Mouse (Mus musculus) liver (tissue): Measurements from ENCODE around the gene Dnajc7.

ENCODE experiments used
- DNase-seq: peaks from one replicate; pipeline ENCODE4 v3.0.0-alpha.2; 2020; ENCODE audit warnings: mixed read lengths

Dnajc7 gene

DNA sequence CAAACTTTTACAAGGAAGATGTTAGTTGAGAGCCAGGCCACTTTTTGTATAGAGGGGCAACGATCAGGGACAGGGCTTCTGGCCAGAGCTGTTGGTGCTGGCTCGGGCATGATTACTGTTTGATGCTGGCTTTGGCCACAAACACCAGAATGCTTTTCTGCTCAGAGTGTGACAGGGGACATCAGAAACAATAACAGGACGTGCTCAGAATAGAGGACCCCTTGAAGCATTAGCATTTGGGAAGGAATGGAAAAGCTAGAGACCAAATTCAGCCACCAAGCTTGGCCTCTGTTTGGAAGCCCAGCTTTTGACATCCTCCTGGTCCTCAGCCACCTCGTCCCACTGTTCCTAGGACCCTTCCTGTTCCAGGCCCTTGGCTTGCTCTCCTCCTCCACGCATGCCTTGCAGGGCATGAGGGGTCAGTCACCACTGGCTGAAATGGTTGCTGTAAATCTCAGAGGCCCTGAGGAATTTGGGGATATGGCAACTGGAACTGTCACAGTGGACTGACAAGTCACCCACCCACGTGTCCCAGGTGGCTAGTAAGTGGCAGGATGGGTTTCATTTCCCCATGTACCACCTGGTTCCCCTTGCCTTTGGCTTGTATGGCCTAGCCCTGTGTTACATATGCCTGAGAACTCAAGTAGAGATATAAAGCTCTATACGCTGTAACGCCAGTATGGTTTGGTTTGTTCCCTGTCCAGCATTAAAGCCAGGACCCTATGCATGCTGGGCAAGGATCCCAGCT, 41.9 kb downstream of the Dnajc7 start:
- no peak for DNase-seq

DNA sequence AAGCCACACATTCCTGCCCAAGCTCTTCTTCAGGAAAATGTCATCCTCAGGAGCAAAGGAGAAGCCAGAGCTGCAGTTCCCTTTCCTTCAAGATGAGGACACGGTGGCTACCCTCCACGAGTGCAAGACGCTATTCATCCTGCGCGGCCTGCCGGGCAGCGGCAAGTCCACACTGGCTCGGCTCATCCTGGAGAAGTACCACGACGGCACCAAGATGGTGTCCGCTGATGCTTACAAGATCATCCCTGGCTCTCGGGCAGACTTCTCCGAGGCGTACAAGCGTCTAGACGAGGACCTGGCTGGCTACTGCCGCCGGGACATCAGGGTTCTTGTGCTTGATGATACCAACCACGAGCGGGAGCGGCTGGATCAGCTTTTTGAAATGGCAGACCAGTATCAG, 43.7 kb downstream of the Dnajc7 start:
- no peak for DNase-seq

DNA sequence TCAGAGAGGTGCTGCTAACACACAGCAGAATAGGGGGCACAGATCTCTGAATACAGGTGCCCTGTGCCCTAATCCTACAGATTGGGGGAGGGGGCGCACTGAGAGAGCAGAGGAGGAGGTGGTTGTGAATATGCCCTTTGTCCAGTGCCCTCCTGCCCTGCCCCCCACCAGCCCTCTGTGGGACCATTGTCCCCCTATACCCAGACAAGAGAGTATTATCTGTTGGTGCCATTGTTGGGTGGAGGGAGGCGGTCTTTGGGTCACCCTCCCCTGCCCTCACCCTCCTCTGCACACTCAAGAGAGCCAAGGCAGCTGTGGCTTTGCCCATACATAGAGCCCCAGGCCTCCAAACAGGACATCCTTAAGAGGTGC, 44.5 kb downstream of the Dnajc7 start:
- DNase-seq = peak; percentile 23

DNA sequence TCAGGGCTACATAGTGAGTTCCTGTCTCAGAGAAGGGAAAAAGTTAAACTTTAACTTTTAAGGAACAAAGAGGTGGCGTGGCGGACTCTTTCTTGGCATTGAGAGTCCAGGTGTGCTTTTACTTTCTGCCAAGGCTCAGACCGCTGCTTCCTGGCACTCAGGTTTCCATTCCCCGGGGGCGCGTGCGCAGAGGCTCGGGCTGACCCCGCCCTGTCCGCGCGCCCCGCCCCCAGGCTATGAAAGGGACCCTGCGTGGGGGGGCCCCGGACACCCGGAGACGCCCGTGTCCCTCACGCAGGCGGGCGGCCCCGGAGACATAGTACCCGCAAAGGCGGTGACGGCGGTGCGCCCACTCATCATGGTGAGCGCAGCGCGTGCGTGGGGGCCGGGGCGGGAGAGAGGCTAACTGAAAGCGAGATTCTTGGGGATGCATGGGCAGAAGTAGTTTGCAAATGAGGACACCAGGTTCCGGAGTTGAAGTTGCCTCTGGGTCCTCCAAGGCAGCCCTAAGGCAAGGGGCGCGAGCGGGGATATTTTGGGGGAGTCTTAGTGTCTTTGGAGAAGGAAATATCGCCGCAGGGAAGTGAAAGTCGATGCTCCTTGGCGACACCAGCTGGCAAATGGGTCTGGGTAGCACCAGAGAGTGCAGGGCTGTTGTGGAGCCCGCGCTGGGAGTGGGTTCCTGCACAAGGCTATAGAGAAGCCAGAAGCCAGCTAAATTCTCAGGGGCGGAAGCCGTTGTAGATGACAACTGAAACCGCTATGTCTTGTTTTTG, 45.1 kb downstream of the Dnajc7 start, which contains the start of gene Cnp:
Gene Cnp (plus strand): TSS at position 197 of the 776 bp plus-strand sequence.
- DNase-seq = peak; percentile 79

DNA sequence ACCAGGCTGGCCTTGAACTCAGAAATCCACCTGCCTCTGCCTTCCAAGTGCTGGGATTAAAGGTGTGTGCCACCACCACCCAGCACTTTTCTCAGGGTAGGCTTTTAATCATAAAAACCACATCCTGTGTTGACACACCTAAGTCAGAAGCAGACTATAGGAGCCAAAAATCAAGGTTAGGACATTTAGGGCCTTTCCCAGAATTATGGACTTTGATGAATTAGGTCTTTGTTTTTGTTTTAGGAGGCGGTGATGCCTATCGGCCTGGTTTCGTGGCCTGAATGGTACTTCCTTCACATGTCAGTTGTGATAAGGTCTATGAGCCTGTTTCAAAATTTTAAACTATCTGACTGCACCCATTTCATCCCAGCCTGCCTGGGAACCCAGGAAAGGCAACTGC, 45.8 kb downstream of the Dnajc7 start:
- DNase-seq = no peak

DNA sequence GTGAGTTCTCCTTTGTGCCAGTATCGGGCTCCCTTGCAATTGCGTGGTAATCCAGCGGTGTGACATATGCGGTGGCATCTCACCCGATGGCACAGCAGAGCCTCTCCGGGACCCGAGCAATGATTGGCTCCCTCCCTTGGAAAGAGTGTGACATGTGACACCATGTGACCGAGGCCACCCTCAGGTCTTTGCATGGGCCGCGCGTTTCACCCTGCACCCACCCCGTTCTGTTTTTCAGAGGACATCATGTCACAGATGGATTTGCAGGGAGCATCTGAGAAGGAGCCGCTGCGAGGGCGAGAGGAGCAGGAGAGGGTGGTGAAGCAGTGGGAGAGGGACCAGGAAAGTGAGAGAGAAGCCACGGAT, 48.8 kb downstream of the Dnajc7 start:
- no peak for DNase-seq

DNA sequence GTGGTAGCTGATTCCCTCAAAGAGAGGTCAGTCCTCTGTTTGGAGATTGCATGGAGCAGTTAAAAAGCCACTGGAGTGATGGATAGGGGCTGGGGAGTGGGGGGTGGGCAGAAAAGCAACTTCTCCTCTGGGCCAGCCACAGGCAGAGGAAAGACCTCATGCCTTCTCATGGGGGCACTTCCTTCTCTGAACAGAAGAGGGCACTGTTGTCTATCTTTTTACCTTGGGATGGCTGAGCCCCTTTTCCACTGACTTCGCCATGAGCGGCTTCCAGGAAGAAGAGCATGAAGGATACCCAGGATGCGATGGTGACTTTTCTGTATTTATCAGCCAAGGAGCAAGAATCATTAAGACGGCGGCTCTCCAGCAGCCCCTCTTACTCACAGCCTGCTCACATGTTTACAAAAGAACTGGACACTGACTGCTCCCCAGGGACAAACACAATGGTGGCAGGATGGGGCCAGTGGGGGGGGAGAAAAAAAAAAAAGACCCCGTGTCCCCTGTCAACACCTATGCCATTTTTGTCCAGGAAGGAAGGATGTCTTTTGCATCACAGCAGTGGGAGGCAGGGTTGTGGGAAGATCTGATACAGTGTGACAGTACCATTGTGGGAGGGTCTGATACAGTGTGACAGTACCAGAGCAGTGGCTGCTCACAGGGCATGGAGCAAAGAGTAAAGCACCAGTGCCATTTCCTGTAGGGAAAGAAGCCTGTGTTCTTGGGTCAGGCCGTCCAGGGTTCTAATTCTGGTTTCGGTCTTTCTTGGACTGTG, 49.4 kb downstream of the Dnajc7 start:
- DNase-seq = peak; percentile 60

DNA sequence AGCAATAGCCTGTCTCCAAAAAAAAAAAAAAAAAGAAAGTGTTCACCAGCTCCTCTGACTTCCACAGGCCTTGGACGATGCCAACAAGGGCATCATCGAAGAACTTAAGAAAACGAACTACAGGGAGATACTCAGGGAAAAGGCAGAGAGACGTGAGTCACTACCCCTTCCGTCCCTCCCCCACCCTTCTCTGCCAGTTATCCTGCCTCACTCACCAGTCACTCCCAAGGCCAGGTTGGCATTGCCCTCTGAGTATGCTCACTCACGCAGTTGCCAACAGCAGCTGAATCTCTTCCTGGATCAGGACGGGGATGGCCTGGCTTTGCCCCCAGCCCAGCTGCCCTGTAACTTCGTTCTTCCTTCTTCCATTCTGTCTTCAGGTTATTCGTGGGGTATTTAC, 50.2 kb downstream of the Dnajc7 start:
- no peak for DNase-seq

DNA sequence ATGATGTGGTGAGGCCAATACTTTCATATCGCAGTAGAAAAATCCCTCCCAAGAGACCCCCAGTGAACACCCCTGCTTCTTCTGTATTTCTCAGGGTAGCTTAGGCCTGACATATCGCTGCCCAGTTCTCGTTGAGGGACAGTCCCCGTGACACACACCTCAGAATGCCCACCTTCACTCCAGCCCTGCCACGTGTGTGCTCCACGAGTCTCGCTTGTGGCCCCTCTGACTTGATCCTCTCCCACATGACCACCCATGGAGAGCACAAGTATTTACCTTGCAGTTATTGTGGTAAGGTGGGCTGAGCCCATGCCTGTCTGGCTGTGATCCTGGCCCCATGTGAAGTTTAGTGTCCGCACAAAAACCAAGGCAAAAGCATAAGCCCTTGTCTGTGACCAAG, 51.3 kb downstream of the Dnajc7 start:
- DNase-seq = no peak

DNA sequence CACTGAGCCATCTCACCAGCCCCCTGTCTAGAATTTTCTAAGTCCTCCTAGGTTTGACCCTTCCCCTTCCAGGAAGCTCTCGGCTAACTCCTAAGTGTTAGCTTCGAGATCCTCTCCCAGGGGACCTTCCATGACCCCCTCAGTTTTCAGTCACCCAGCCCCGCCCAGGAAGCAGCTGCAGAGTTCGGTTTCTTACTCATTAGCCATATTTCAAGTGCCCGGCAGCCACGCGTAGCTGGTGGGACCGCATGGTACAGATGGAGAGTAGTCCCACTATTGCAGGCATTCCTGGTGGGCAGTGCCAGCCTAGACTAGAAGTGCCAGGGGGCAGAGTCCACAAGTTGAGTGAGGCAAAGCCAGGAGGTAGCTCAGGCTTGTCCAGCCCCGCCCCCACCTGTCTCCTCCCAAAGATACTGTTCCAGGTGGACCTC, 52.1 kb downstream of the Dnajc7 start:
- DNase-seq = no peak

DNA sequence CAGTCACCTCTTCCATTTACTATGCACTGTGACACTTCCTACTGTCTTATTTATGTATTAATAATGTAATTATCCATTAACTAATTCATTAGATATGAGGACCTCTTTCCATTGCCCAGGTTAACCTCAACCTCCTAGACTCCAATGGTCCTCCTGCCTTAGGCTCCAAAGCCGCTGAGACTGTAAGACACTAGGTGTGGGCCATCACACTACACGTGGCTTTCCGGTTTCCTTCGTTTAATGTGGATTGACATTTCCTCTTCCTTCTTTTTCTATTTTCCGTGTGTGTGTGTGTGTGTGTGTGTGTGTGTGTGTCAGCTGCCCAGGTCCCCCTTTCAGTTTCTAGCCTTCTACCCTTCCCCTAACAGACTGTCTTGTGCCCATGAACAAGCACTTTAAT, 52.7 kb downstream of the Dnajc7 start:
- no peak for DNase-seq

DNA sequence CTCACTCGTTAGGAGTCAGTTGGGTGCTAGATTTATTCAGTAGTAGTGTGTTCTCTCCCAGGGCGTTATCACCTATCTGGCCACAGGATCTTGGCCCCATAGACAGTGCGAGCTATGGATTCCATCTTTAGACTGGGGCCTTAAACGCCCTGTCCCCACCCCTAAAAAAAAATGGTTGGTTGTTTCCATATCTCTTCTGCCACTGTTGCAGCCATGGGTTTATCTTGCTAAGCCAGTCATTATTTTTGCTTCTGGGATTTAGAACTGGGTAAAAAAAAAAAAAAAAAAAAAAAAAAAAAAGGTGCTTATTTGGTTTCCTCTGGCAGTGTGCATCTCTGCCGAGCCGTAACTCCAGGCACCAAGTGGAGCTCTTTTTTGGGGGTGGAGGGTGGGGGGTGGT, 55.3 kb downstream of the Dnajc7 start:
- DNase-seq = no peak

DNA sequence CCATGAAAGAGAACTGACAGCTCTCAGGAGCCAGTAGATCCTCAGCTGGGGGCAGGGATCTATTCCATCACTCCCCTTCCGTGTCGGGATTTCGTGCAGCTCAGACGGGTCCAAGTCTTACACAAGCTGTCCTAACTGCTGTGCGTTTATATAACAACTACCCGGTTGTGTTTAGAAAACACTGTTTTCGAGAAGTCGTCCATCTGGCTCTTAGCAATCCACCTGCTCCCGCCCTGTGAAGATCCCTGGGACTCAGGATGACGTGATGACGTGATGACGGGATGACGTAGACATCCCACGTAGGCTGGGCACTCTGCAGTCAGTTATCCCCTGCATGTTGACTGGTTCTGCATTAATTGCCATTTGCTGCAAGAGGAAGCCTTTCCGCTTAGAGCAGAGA, 55.7 kb downstream of the Dnajc7 start:
- DNase-seq = no peak

DNA sequence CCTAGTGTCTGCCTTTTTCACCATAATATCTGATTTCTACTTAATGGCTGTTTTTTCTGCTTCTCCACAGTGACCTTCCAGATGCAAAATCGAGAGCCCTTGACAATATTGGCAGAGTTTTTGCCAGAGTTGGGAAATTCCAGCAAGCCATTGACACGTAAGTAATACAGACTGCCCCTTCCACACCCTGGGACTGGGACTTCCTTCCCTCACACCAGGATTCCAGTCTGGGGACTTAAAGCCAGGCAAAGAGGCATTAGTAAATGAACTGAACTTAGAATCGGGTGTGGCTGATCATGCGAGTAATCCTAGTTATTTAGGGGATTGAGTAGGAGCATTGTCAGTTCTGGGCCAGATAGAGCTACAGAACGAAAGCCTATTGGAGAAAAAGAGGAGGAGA, 58.2 kb downstream of the Dnajc7 start:
- DNase-seq = no peak

DNA sequence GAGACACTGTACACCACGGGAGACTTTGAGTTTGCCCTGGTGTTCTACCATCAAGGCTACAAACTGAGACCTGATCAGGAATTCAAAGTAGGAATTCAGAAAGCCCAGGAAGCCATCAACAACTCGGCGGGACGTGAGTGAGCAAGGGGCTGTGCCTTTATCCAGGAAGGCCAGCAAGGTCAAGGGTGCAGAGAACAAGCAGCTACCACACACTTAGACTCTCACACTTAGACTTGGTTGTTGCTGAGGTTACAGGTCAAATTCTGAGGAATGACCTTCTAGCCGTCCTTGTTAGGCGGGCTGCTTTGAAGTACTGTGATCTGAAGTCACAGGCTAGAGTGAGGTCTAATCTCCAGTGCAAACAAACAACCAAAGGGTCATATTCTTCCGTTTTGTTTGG, 60.5 kb downstream of the Dnajc7 start:
- no peak for DNase-seq

DNA sequence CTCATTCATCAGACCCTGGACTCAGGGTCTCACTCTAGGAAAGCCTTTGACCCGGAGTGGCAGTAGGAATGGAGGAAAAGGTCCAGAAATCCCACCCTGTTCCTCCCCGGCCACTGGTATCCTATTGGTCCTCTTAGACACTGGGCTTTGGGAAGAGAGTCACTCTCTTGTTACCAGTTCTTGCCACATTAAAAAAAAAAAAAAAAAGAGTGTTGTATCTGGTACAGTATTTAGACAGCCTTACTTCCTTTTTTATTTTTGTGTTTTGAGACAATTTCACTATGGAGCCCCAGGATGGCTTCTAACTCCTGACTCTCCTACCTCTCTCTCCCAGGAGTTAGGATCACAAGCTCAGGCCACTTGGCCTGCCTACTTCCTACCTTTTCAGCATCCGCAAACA, 62.4 kb downstream of the Dnajc7 start:
- no peak for DNase-seq

DNA sequence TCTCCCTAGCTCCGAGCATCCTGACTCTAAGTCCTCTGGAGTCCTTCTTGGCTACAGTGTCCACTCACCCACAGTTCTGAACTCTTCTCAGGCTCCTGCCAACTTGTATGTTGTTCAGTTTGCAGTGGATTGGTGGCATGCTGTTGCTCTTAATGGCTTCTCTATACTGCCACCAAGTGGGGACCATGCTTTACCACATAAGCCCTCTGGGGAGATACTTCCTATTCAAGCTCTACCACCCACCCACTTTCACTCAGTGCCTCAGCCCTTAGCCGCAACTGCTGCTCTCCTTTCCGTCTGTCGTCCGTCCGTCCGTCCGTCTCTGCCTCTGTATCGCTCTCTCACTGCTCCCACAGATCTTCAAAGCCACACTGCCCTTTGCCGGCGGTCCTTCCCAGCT, 64.4 kb downstream of the Dnajc7 start:
- DNase-seq = peak; percentile 55

DNA sequence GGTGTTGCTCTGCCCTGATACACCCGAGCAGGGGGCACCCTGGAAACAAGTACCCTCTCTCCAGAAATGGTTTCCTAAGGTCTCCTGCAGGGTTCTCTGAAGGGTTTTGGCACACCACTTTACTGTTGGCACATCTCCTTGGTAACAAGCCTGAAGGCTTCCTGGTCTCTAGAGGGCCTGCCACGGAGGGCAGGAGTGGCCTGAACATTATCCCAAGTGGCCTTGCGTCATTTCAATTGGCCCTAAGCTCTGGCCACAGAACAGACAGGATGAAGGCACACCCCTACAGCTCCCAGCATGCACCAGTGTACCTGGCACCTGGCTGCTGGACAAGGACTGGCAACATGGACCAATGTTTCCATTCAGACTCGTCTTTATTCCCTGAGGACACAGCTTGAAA, 67.1 kb downstream of the Dnajc7 start:
- DNase-seq = no peak

DNA sequence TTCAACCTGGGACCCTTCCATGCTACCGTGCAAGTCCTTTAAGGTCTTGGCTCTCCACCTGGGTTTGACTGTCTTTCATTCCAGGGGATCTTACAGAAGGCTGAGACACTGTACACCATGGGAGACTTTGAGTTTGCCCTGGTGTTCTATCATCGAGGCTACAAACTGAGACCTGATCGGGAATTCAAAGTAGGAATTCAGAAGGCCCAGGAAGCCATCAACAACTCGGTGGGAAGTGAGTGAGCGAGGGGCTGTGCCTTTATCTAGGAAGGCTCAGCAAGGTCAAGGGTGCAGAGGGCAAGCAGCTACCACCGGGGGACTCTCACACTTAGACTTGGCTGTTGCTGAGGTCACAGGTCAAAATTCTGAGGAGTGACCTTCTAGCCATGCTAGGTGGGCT, 69.9 kb downstream of the Dnajc7 start:
- DNase-seq = no peak

DNA sequence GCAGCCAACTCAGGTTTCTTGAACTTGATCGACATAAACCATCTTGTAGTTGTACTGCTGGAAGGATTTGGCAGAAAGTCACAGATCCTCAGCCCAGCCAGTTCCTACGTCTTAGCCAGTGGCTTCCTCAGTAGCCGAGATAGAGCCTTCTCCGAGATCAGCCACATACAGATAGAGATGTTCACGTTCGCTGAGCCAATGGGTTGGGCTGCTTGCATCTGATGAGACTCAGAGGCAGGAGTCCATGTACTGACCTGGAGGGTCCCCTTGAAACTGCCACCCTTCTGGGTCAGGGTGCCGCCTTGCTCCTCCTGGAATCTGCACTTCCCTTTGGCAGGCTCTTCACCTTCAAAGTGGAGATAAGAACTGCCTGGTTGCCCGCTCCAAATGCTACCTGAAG, 70.5 kb downstream of the Dnajc7 start:
- no peak for DNase-seq

DNA sequence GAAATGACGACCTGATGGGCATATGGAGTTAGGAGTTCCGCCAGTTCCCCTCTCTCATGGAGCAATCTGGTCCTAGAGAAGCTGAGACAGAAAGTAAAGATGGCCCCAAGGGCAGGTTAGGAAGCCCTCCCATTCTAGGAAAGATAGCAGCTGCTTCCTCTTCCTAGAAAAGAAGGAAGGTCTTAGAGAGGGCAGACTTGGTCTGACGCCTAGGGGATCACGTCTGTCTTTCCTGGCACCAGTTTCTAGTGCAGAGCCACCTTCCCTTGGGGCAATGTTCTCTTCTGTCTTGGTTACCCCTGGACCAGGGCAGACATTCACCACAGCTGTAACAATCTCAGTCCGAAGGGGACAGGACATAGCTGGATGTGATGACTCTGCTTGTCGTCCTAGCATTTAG, 71.8 kb downstream of the Dnajc7 start:
- no peak for DNase-seq

DNA sequence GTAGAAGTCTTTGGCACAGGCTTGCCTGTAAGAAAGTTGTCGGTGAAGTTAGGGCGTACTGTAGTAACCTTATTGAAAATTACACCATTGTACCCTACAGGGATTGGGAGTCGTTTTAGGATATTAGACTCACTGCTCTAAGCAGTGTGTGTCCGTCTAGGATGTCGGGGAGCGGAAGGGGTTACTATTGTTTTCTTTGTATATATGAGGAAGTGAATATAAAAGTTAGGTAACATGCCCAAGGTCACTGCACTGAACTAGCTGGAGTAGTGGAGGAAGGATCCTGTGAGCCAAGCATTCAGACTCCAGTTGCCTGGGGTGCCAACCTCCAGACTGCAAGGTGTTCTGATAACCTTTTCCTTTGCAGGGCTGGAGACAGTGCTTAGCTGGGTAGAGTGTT, 73.0 kb downstream of the Dnajc7 start:
- DNase-seq = no peak

DNA sequence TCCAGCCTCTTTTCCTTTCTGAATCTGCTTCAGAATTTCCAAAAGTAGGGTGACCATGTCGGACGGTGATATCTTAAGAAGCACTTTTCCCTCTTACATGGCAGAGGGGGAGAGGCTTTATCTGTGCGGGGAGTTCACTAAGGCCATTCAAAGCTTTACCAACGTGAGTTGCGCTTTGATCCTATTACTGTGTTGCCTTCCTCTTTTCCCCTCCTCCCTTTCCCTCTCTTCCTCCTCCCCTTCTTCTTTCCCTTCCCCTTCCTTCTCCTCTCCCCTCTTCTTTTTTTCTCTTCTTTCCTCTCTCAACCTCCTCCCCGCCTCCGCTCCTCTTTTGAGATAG, 74.3 kb downstream of the Dnajc7 start:
- no peak for DNase-seq
